Mouse (Mus musculus) CD8-positive naive resting alpha-beta T cell, adult 2 months (primary cell): ENCODE measurements around the gene Gm973.

ENCODE experiments used
- DNase-seq, 2 experiments: peaks; one replicate each; pipeline ENCODE4 v3.0.0; 2022; ENCODE audit warnings: low read depth in 2 of 2, low spot score in 2 of 2

The Gm973 gene

GRCm38 (mm10) chr1:59491517-59491916 is 24.5 kb upstream of the Gm973 start:
- DNase-seq: no peak

GRCm38 (mm10) chr1:59492432-59492831 is 23.6 kb upstream of the Gm973 start:
- DNase-seq: no peak

- no peak for DNase-seq
Measured at GRCm38 (mm10) chr1:59495970-59496369, 20.1 kb upstream of the Gm973 start.

- no peak for DNase-seq
Measured at GRCm38 (mm10) chr1:59497741-59498613, 18.1 kb upstream of the Gm973 start.

GRCm38 (mm10) chr1:59499327-59499726 is 16.7 kb upstream of the Gm973 start:
- no peak for DNase-seq

GRCm38 (mm10) chr1:59502355-59502754 is 13.7 kb upstream of the Gm973 start:
- no peak for DNase-seq

GRCm38 (mm10) chr1:59503659-59504301 is 12.3 kb upstream of the Gm973 start:
- DNase-seq: no peak

GRCm38 (mm10) chr1:59504302-59504700 is 11.8 kb upstream of the Gm973 start:
- DNase-seq: no peak

GRCm38 (mm10) chr1:59508463-59509139 is 7.5 kb upstream of the Gm973 start:
- no peak for DNase-seq

- no peak for DNase-seq
Measured at GRCm38 (mm10) chr1:59511566-59512270, 4.3 kb upstream of the Gm973 start.

- DNase-seq: no peak
Measured at GRCm38 (mm10) chr1:59520226-59520837, 4.3 kb downstream of the Gm973 start.

- no peak for DNase-seq
Measured at GRCm38 (mm10) chr1:59522456-59522855, 6.4 kb downstream of the Gm973 start.

GRCm38 (mm10) chr1:59523378-59523958 is 7.4 kb downstream of the Gm973 start:
- no peak for DNase-seq

- no peak for DNase-seq
Measured at GRCm38 (mm10) chr1:59524071-59524470, 8.0 kb downstream of the Gm973 start.

GRCm38 (mm10) chr1:59524759-59525158 is 8.7 kb downstream of the Gm973 start:
- no peak for DNase-seq

- DNase-seq: no peak
Measured at GRCm38 (mm10) chr1:59527219-59527618, 11.2 kb downstream of the Gm973 start.

GRCm38 (mm10) chr1:59534976-59535810 is 19.1 kb downstream of the Gm973 start:
- no peak for DNase-seq

- no peak for DNase-seq
Measured at GRCm38 (mm10) chr1:59538381-59538780, 22.3 kb downstream of the Gm973 start.

GRCm38 (mm10) chr1:59540537-59541148 is 24.6 kb downstream of the Gm973 start:
- DNase-seq: no peak
